Mouse (Mus musculus) limb, embryonic 14.5 days (tissue): ENCODE results near the gene Thsd4. TPM values are rescaled to one million over a fixed set of nuclear protein-coding genes. Genes with fewer than 3 reads are reported as not detected.
"Not testable (repeated sequence)": the region's sequence is repeated elsewhere in the genome, so short reads cannot be mapped to it uniquely, and the experiment has no call there.

Experiments used
- ATAC-seq: fragments of 200-750 bp; cut with Nextera tagmentation; 2 replicates; pipeline ENCODE4 v1.8.0; 2017; ENCODE audit warnings: low read depth, moderate number of reproducible peaks, moderate TSS enrichment; ENCODE audit not compliant: low FRiP score
- DNase-seq: peaks from one replicate; pipeline ENCODE4 v3.0.0-alpha.2; 2015; ENCODE audit warnings: low spot score
- H3K27ac ChIP-seq: fragments of 300-500 bp; sonication (generic); replicated peaks from 2 replicates; pipeline ENCODE4 v1.5.1; 2014; ENCODE audit warnings: low read depth, mild to moderate bottlenecking, low read length, moderate library complexity, mixed read lengths
- H3K27me3 ChIP-seq: fragments of 300-500 bp; sonication (generic); 2 replicates; pipeline ENCODE4 v1.6.1; 2014; ENCODE audit warnings: low read length, mixed read lengths; ENCODE audit not compliant: control insufficient read depth, insufficient read depth
- H3K36me3 ChIP-seq: fragments of 300-500 bp; sonication (generic); 2 replicates; pipeline ENCODE4 v1.6.1; 2014; ENCODE audit warnings: mild to moderate bottlenecking, low read length, moderate library complexity, mixed read lengths; ENCODE audit not compliant: control insufficient read depth, insufficient read depth
- H3K4me1 ChIP-seq: fragments of 300-500 bp; sonication (generic); 2 replicates; pipeline ENCODE4 v1.6.1; 2014; ENCODE audit warnings: antibody characterized with exemption, low read length, mixed read lengths; ENCODE audit not compliant: control insufficient read depth, insufficient read depth
- H3K4me2 ChIP-seq: fragments of 300-500 bp; sonication (generic); replicated peaks from 2 replicates; pipeline ENCODE4 v1.6.1; 2014; ENCODE audit warnings: low read depth, mild to moderate bottlenecking, low read length, moderate library complexity; ENCODE audit not compliant: severe bottlenecking
- H3K4me3 ChIP-seq: fragments of 300-500 bp; sonication (generic); replicated peaks from 2 replicates; pipeline ENCODE4 v1.5.1; 2014; ENCODE audit warnings: low read length
- H3K9ac ChIP-seq: fragments of 300-500 bp; sonication (generic); 2 replicates; pipeline ENCODE4 v1.6.1; 2014; ENCODE audit warnings: mild to moderate bottlenecking, low read depth, low read length, moderate library complexity; ENCODE audit not compliant: severe bottlenecking
- H3K9me3 ChIP-seq: fragments of 300-500 bp; sonication (generic); 2 replicates; pipeline ENCODE4 v1.6.1; 2016; ENCODE audit warnings: low read length; ENCODE audit not compliant: control insufficient read depth
- POLR2A ChIP-seq: fragments of 200-500 bp; IDR thresholded peaks from 2 replicates; pipeline ENCODE4 v1.8.0; 2012; ENCODE audit warnings: inconsistent platforms, mild to moderate bottlenecking, moderate library complexity, borderline replicate concordance; ENCODE audit not compliant: insufficient read depth, insufficient read length; ENCODE audit errors: extremely low read depth
- WGBS: fragments of 180-500 bp; shearing (Covaris S2); extraction: QIAGEN DNeasy Blood & Tissue Kit; methylation state at CpG from one replicate; pipeline ENCODE4 v1.1.7; 2014; 5-methylcytosine and 5-hydroxymethylcytosine counted together
- polyA plus RNA-seq, 2 experiments: library from polyadenylated mRNA; depleted of rRNA in 1 of 2; stranded (reverse) in 1 of 2; unstranded in 1 of 2; fragments of >200 nt; fragmentation: Nextera tagmentation in 1 of 2; extraction: Ambion mirVana in 1 of 2; gene quantifications; 2 replicates each; pipeline versions ENCODE4 v1.2.1 to v1.2.3; 2012 to 2014

Thsd4 gene
- polyA plus RNA-seq, 2 experiments = 30.8 to 31.2 TPM

DNA sequence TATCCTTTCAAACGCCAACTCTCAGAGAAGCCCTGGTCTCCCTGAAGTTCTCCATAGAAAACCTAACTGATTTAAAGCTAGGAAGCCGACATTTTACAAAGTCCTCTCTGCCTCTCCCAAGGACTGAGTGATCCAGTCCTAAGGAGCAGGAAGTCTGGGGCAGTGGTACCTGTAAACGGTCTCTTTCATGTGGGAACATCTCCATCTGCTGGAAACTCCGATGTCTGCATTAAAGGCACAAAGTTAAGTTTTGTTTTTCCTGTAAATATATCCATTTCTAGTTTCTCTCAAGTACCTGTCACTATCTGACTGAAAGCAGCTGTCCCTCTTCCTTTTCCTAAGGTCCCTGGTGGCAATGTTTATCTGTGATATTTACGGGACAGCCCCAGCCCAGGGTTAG, 245.5 kb downstream of the Thsd4 start:
- H3K27me3 ChIP-seq = no peaks in the 10 kb centered on the region
- WGBS = 24% methylated on average over 5 of the region's 5 CpGs
- no peak overlapping the region for H3K4me2 ChIP-seq
- H3K27ac ChIP-seq = no peak overlapping the region
- H3K4me1 ChIP-seq = peaks cover 3% of the 10 kb centered on the region; the same call in 1 of the 2 replicates
- no peaks in the 10 kb centered on the region for H3K36me3 ChIP-seq
- TF ChIP-seq POLR2A = no peak
- ATAC-seq (no peak), DNase-seq (no peak)
- no peaks in the 10 kb centered on the region for H3K9me3 ChIP-seq
- no peak overlapping the region for H3K4me3 ChIP-seq
- no peak overlapping the region for H3K9ac ChIP-seq

DNA sequence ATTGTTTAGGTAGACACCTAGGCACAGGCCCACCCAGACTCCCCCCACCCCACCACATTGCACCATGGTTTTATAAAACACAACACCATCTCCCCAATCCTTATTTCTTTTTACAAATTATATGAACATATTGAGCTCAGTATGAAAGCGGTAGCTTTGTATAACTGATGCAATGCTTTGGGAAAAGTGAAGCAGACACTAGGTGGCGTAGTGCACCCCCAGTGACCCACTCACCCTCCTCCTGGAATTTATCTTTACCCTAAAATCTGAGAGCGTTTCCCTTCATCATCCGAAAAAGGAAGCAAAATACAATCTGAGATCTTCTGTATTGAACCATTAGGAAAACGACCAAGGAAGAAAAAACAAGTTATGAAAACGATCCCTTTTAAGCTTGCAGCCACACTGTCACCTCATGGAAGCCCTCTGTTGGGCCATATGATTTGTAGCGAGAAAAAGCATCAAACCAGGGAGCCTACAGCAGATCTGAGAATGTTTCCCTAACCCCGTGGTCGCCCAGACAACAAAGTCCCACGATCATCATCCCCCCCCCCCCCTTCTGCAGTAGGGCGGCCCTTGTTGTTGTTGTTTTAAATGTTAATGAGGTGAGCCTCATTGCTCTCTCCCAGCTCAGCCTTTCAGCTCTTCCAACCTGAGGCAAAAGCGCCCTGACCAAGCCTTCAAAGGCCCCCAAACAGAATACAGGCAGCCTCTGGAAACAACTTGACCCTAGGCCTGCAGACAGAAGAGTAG, 246.3 kb downstream of the Thsd4 start:
- DNase-seq = peak; percentile 25
- Histone ChIP-seq H3K4me2 (no peak overlapping the region), H3K9ac (no peak overlapping the region), H3K9me3 (no peaks in the 10 kb centered on the region), H3K27me3 (no peaks in the 10 kb centered on the region), H3K27ac (no peak overlapping the region), H3K36me3 (no peaks in the 10 kb centered on the region), H3K4me3 (no peak overlapping the region), H3K4me1 (no peaks in the 10 kb centered on the region; the same call in 1 of the 2 replicates)
- ATAC-seq = no peak
- TF ChIP-seq POLR2A = no peak
- 18% methylated on average over 11 of the region's 12 CpGs for WGBS

DNA sequence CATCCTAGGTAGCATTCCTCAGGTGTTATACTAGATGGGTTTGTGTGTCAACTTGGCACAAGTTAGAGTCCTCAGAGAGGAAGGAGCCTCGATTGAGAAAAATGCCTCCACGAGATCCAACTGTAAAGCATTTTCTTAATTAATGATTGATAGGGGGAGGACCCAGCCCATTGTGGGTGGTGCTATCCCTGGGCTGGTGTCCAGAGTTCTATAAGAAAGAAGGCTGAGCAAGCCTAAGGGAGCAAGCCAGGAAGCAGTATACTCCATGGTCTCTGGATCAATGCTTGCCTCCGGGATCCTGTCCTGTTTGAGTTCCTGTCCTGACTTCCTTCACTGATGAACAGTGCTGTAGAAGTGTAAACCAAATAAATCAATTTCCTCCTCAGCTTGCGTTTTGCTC, 247.3 kb downstream of the Thsd4 start:
- DNase-seq = no peak
- ATAC-seq = no peak
- no peak overlapping the region for H3K27ac ChIP-seq
- H3K36me3 ChIP-seq = no peaks in the 10 kb centered on the region
- H3K9ac ChIP-seq = no peak overlapping the region
- TF ChIP-seq POLR2A = no peak
- WGBS = 71% methylated on average over 4 of the region's 4 CpGs
- H3K4me2 ChIP-seq = no peak overlapping the region
- no peaks in the 10 kb centered on the region for H3K27me3 ChIP-seq
- H3K4me3 ChIP-seq = no peak overlapping the region
- no peaks in the 10 kb centered on the region for H3K9me3 ChIP-seq
- no peaks in the 10 kb centered on the region; the same call in 1 of the 2 replicates for H3K4me1 ChIP-seq

DNA sequence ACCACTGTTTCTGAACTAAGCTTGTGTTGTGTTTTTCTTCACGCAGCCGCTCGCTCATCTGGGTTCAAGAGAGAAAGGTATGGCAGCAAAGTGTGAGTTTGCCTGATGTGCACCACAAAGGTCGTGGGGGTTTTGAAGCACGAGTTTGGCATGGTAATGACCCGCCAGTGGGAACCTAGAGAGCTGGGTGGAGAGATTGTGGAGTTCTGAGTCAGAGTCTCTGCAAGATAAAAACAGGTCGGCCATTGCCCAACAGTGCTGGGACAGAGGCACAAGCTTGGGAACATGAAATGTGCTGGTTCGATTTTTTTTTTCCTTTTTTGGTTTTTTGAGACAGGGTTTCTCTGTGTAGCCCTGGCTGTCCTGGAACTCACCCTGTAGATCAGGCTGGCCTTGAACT, 249.5 kb downstream of the Thsd4 start:
- not testable (repeated sequence) for H3K4me2 ChIP-seq, H3K9ac ChIP-seq, H3K9me3 ChIP-seq, H3K4me1 ChIP-seq, H3K36me3 ChIP-seq, H3K4me3 ChIP-seq, ATAC-seq, DNase-seq, H3K27me3 ChIP-seq, H3K27ac ChIP-seq
- WGBS = 87% methylated on average over 8 of the region's 8 CpGs

DNA sequence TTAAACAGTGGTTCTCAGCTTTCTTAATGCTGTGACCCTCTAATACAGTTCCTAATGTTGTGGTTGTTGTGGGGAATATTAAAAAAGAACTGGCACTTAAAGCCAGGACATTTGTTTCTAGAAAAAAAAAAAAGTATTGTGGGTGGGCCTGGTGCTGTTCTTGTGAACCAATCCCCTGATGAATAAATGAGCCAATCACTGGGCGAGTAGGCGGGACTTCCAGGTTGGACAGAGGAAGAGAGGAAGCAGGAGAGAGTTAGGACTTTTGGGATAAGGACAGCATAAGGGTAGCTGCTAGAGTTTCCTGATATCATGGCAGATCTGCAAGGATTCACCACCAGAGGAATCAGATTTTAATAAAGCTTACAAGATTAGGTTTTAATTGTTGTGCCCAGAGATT, 249.9 kb downstream of the Thsd4 start:
- no peak for DNase-seq
- Histone ChIP-seq H3K4me2 (no peak overlapping the region), H3K9me3 (no peaks in the 10 kb centered on the region), H3K9ac (no peak overlapping the region), H3K4me1 (peaks cover 3% of the 10 kb centered on the region; the same call in 1 of the 2 replicates), H3K27ac (no peak overlapping the region), H3K36me3 (no peaks in the 10 kb centered on the region), H3K27me3 (no peaks in the 10 kb centered on the region), H3K4me3 (no peak overlapping the region)
- TF ChIP-seq POLR2A = no peak
- WGBS = 83% methylated on average over 2 of the region's 2 CpGs
- no peak for ATAC-seq
